Mouse (Mus musculus) G1E (cell line): Measurements from ENCODE around the gene Mpzl2. TPM values are rescaled to one million over a fixed set of nuclear protein-coding genes. Genes with fewer than 3 reads are reported as not detected.

Experiments
- ATAC-seq: 2 replicates; pipeline ENCODE4 v1.8.0; 2016; ENCODE audit warnings: mild to moderate bottlenecking; ENCODE audit not compliant: insufficient number of reproducible peaks, poor library complexity, low FRiP score, severe bottlenecking; ENCODE audit errors: extremely low read depth
- DNase-seq: peaks from one replicate; pipeline ENCODE4 v3.0.0; 2012; ENCODE audit warnings: low spot score
- H3K27me3 ChIP-seq: 2 replicates; pipeline ENCODE4 v1.6.1; 2012; ENCODE audit warnings: mild to moderate bottlenecking, low read length, inconsistent platforms; ENCODE audit not compliant: insufficient read depth
- H3K36me3 ChIP-seq: replicated peaks from 2 replicates; pipeline ENCODE3; 2012; ENCODE audit warnings: mild to moderate bottlenecking, inconsistent platforms
- H3K4me1 ChIP-seq: 2 replicates; pipeline ENCODE4 v1.6.1; 2012; ENCODE audit warnings: low read depth, low read length, inconsistent platforms, mixed read lengths; ENCODE audit not compliant: insufficient read depth
- H3K4me3 ChIP-seq: 2 replicates; pipeline ENCODE4 v1.5.1; 2012; ENCODE audit warnings: low read depth, mild to moderate bottlenecking, inconsistent platforms, low read length, moderate library complexity, mixed read lengths
- H3K9me3 ChIP-seq: replicated peaks from 2 replicates; pipeline ENCODE4 v1.6.1; 2012; ENCODE audit warnings: inconsistent platforms
- CTCF ChIP-seq: IDR thresholded peaks from 2 replicates; pipeline ENCODE4 v1.5.1; 2012; ENCODE audit warnings: low read depth, low read length, inconsistent platforms, mixed read lengths
- GATA1 ChIP-seq: IDR thresholded peaks from 2 replicates; pipeline ENCODE4 v1.6.1; 2012; ENCODE audit warnings: borderline replicate concordance, low read length, inconsistent platforms, mixed read lengths
- GATA2 ChIP-seq: IDR thresholded peaks from 2 replicates; pipeline ENCODE4 v1.6.1; 2012; ENCODE audit warnings: low read depth, low read length, inconsistent platforms, borderline replicate concordance
- POLR2AphosphoS5 ChIP-seq: IDR thresholded peaks from 2 replicates; pipeline ENCODE4 v1.6.1; 2012; ENCODE audit warnings: low read depth, low read length, inconsistent platforms; ENCODE audit not compliant: insufficient replicate concordance
- TAL1 ChIP-seq: conservative IDR thresholded peaks from 2 replicates; pipeline ENCODE4 v1.6.1; 2012; ENCODE audit warnings: low read depth, low read length, inconsistent platforms, mixed read lengths
- polyA plus RNA-seq: library from polyadenylated mRNA; stranded (reverse); fragments of >175 nt; gene quantifications from 2 replicates; pipeline ENCODE4 v1.2.3, GENCODE M21; 2012
- total RNA-seq, 2 experiments: library from RNA; stranded (forward) in 1 of 2; stranded (reverse) in 1 of 2; fragments of 200-1000 nt in 1 of 2; fragments of >200 nt in 1 of 2; fragmentation: Nextera tagmentation in 1 of 2; gene quantifications; 2 replicates each; pipeline ENCODE4 v1.2.3; 2014 to 2017

Mpzl2 gene
- total and polyA plus RNA-seq, 3 experiments, result 1.4 TPM; not detected in 2

GRCm38 (mm10) chr9:45055082-45055713, 15.6 kb downstream of the Mpzl2 start, which contains the start of gene Mpzl3:
Gene Mpzl3, plus strand, starts transcription at chr9:45055186.
- H3K4me1 ChIP-seq, result no peaks in the 10 kb centered on the region; the same call in 1 of the 2 replicates
- peak within 1 kb of the TSS; percentile 89 for H3K4me3 ChIP-seq
- TF ChIP-seq TAL1 (no peak), POLR2AphosphoS5 (no peak), GATA2 (no peak), GATA1 (no peak), CTCF (no peak)
- peaks cover 2% of the 10 kb centered on the region for H3K27me3 ChIP-seq
- DNase-seq (peak; percentile 69), ATAC-seq (peak; percentile 84)
- no peaks in the 10 kb centered on the region for H3K9me3 ChIP-seq
- H3K36me3 ChIP-seq, result no peaks in the 10 kb centered on the region

- H3K36me3 ChIP-seq, result no peaks in the 10 kb centered on the region
- DNase-seq (no peak), ATAC-seq (no peak)
- H3K4me1 ChIP-seq, result no peaks in the 10 kb centered on the region; the same call in 1 of the 2 replicates
- TF ChIP-seq GATA2 (no peak), CTCF (no peak), GATA1 (no peak), TAL1 (no peak), POLR2AphosphoS5 (no peak)
- no peak overlapping the region for H3K4me3 ChIP-seq
- H3K9me3 ChIP-seq, result no peaks in the 10 kb centered on the region
- H3K27me3 ChIP-seq, result peaks cover 4% of the 10 kb centered on the region
Measured at GRCm38 (mm10) chr9:45058304-45058940, 18.8 kb downstream of the Mpzl2 start.

DNA sequence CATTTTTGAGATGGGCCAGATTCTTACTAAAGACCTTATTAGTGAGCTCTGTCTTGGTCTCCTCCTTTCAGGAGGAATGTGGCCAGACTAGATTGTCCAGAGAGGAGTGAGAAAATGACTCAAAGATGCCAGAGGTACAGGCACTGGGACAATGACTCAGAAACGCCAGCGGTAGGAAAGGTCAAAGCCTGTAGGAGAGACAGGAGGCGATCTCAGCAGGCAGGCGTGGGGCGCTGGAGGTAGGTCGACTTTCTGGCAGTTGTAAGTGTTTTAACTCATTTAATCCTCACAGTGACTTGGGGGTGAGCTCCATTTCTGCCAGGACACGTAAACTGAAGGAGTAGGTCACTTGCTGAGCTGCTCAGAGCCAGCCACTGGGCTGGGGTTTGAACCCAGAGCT, 20.6 kb downstream of the Mpzl2 start:
- Histone ChIP-seq H3K27me3 (peaks cover 4% of the 10 kb centered on the region), H3K4me3 (no peak overlapping the region), H3K36me3 (no peaks in the 10 kb centered on the region), H3K9me3 (no peaks in the 10 kb centered on the region), H3K4me1 (no peaks in the 10 kb centered on the region; the same call in 1 of the 2 replicates)
- ATAC-seq, result no peak
- DNase-seq, result no peak
- no peak for TF ChIP-seq GATA2
- TF ChIP-seq POLR2AphosphoS5, result no peak
- TF ChIP-seq CTCF, result no peak
- TF ChIP-seq TAL1, result no peak

GRCm38 (mm10) chr9:45062677-45063076, 23.1 kb downstream of the Mpzl2 start:
- H3K9me3 ChIP-seq, result no peaks in the 10 kb centered on the region
- H3K4me3 ChIP-seq, result no peak overlapping the region
- H3K27me3 ChIP-seq, result peaks cover 4% of the 10 kb centered on the region
- DNase-seq (no peak), ATAC-seq (no peak)
- TF ChIP-seq GATA2 (no peak), POLR2AphosphoS5 (no peak), CTCF (no peak), TAL1 (no peak), GATA1 (no peak)
- no peaks in the 10 kb centered on the region for H3K36me3 ChIP-seq
- no peaks in the 10 kb centered on the region for H3K4me1 ChIP-seq

DNA sequence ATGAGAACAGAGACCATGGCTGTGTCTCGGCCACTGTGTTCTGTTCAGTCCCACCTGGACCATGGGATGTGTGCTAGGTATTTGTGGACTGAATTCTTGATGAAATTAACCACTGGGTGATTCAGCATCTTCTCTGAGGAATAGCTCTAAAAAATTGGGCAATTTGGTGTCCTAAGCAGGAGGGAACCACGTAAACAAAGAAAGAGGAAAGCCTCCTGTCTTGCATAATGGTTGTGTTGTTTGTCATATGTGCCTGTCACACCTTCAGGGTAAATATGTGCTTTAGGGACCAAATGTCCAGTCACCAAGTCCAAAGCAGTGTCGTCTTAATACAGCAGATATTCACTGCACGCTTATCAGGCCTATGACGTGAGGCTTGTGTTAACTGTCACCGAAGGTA, 24.8 kb downstream of the Mpzl2 start:
- H3K27me3 ChIP-seq, result peaks cover 4% of the 10 kb centered on the region; the same call in 1 of the 2 replicates
- ATAC-seq (no peak), DNase-seq (no peak)
- no peaks in the 10 kb centered on the region for H3K9me3 ChIP-seq
- no peaks in the 10 kb centered on the region for H3K36me3 ChIP-seq
- TF ChIP-seq GATA1 (no peak), CTCF (no peak), POLR2AphosphoS5 (no peak), TAL1 (no peak), GATA2 (no peak)
- no peaks in the 10 kb centered on the region for H3K4me1 ChIP-seq
- H3K4me3 ChIP-seq, result no peak overlapping the region

GRCm38 (mm10) chr9:45066735-45067134, 27.1 kb downstream of the Mpzl2 start:
- TF ChIP-seq GATA1 (no peak), TAL1 (no peak), GATA2 (no peak), POLR2AphosphoS5 (no peak), CTCF (no peak)
- ATAC-seq, result no peak
- H3K27me3 ChIP-seq, result no peaks in the 10 kb centered on the region; the same call in 1 of the 2 replicates
- H3K4me3 ChIP-seq, result no peak overlapping the region
- H3K36me3 ChIP-seq, result no peaks in the 10 kb centered on the region
- no peak for DNase-seq
- no peaks in the 10 kb centered on the region for H3K9me3 ChIP-seq
- H3K4me1 ChIP-seq, result no peaks in the 10 kb centered on the region

DNA sequence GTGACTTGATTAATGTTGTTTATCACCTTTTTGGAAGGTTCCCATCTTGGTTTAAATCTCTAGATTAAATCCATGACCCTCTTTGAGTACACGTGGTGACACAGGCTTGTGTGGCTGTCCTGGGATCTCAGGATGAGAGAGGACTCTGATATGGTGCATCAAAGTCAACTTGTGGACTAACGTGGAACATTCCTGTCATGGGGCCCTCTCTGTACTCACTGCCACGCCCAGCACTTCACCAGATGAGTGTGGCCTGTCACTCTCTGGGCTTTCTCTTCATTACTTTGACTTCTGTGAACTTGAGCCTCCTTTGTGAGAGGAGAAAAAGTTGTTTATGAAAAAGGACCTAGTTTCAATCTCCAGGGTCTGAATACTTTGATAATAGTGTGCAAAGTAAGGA, 32.2 kb downstream of the Mpzl2 start:
- ATAC-seq, result no peak

More for the DNA sequence above, 32.2 kb downstream of the Mpzl2 start:
- TF ChIP-seq GATA1 (no peak), CTCF (no peak), TAL1 (no peak), GATA2 (no peak)
- no peak for DNase-seq
- no peaks in the 10 kb centered on the region for H3K36me3 ChIP-seq
- no peaks in the 10 kb centered on the region for H3K27me3 ChIP-seq
- H3K4me3 ChIP-seq, result no peak overlapping the region
- H3K4me1 ChIP-seq, result no peaks in the 10 kb centered on the region
- H3K9me3 ChIP-seq, result no peaks in the 10 kb centered on the region
